Mouse (Mus musculus) testis, adult 2 months (tissue): ENCODE measurements around the gene Sox15. TPM values are rescaled to one million over a fixed set of nuclear protein-coding genes. Genes with fewer than 3 reads are reported as not detected.

Experiments
- H3K27ac ChIP-seq: fragments of 200-500 bp; 2 replicates; pipeline ENCODE4 v1.5.1; 2012; ENCODE audit warnings: low read depth, low read length; ENCODE audit not compliant: control insufficient read depth, insufficient read depth
- H3K27me3 ChIP-seq: fragments of 200-500 bp; 2 replicates; pipeline ENCODE4 v1.6.1; 2012; ENCODE audit warnings: mild to moderate bottlenecking, low read length, moderate library complexity; ENCODE audit not compliant: control insufficient read depth, insufficient read depth
- H3K36me3 ChIP-seq: fragments of 200-500 bp; 2 replicates; pipeline ENCODE4 v1.6.1; 2012; ENCODE audit warnings: mild to moderate bottlenecking, low read length; ENCODE audit not compliant: control insufficient read depth, insufficient read depth
- H3K4me1 ChIP-seq: fragments of 200-500 bp; 2 replicates; pipeline ENCODE4 v1.6.1; 2012; ENCODE audit warnings: low read length; ENCODE audit not compliant: control insufficient read depth, insufficient read depth
- H3K4me3 ChIP-seq: fragments of 200-500 bp; 2 replicates; pipeline ENCODE4 v1.5.1; 2012; ENCODE audit warnings: low read depth, mild to moderate bottlenecking, low read length, moderate library complexity, mixed read lengths; ENCODE audit not compliant: control insufficient read depth
- CTCF ChIP-seq: fragments of 200-500 bp; IDR thresholded peaks from 2 replicates; pipeline ENCODE4 v1.5.1; 2012; ENCODE audit warnings: low read depth, mild to moderate bottlenecking, inconsistent platforms, low read length, moderate library complexity; ENCODE audit not compliant: control insufficient read depth, insufficient read depth, insufficient replicate concordance
- POLR2A ChIP-seq: fragments of 200-500 bp; IDR thresholded peaks from 2 replicates; pipeline ENCODE4 v1.6.1; 2012; ENCODE audit warnings: low read depth, mild to moderate bottlenecking, inconsistent platforms, low read length, moderate library complexity; ENCODE audit not compliant: control insufficient read depth
- polyA plus RNA-seq: library from polyadenylated mRNA; depleted of rRNA; stranded (reverse); fragments of >200 nt; gene quantifications from 2 replicates; pipeline ENCODE4 v1.2.3, GENCODE M21; 2012

Sox15 gene
- polyA plus RNA-seq, 1 experiment = 0.25 TPM

DNA sequence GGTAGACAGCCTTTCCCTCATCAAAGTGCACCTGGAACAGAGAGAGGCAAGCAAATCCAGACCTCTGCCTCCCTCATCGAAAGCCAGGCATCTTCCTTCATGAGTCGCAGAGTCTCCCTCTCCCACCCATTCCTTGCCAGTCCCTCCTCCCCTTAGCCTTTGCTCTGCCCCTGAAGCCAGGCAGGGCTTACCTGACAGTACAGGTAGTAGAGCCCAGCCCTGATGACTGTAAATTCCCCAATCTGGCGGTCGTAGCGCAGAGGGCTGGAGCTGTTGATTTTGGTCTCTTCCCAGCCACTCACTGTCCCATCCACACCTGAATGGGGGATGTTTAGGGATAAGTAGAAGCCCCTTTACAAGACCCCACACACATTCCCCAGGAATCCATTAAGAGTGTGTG is 31.9 kb downstream of the Sox15 start:
- Histone ChIP-seq H3K4me3 (no peak overlapping the region), H3K4me1 (peaks cover 9% of the 10 kb centered on the region), H3K36me3 (no peaks in the 10 kb centered on the region), H3K27ac (no peak overlapping the region), H3K27me3 (no peaks in the 10 kb centered on the region)
- TF ChIP-seq CTCF = no peak
- TF ChIP-seq POLR2A = no peak

GRCm38 (mm10) chr11:69689891-69690290 is 34.8 kb downstream of the Sox15 start:
- H3K27ac ChIP-seq = no peak overlapping the region
- no peaks in the 10 kb centered on the region for H3K36me3 ChIP-seq
- no peaks in the 10 kb centered on the region for H3K27me3 ChIP-seq
- peaks cover 2% of the 10 kb centered on the region for H3K4me1 ChIP-seq
- TF ChIP-seq POLR2A (no peak), CTCF (no peak)
- no peak overlapping the region for H3K4me3 ChIP-seq

GRCm38 (mm10) chr11:69692196-69692811 is 37.2 kb downstream of the Sox15 start:
- Histone ChIP-seq H3K27ac (no peak overlapping the region), H3K4me1 (peaks cover 7% of the 10 kb centered on the region), H3K36me3 (no peaks in the 10 kb centered on the region), H3K4me3 (no peak overlapping the region), H3K27me3 (no peaks in the 10 kb centered on the region)
- TF ChIP-seq POLR2A (no peak), CTCF (no peak)

DNA sequence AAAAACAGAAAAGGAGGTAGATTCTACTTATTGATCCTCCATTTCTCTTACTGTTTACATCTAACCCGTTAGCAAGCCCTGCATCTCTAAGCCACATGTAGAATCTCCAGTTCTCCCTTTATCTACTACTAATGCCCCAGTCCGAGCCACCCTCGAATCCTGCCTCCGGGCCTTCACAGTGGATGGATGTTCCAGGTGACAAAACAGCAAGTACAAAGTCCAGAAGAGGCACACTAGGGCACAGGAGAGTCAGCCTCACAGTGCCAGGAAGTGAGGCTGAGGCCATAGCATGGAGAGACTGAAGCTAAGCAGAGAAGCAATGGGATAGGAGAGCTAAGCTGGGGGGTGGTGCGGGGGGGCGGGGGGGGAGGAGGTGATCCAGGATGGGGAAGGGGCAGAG is 37.7 kb downstream of the Sox15 start:
- Histone ChIP-seq H3K27ac (no peak overlapping the region), H3K27me3 (no peaks in the 10 kb centered on the region), H3K4me3 (no peak overlapping the region), H3K4me1 (peaks cover 7% of the 10 kb centered on the region), H3K36me3 (no peaks in the 10 kb centered on the region)
- no peak for TF ChIP-seq POLR2A
- TF ChIP-seq CTCF = no peak

DNA sequence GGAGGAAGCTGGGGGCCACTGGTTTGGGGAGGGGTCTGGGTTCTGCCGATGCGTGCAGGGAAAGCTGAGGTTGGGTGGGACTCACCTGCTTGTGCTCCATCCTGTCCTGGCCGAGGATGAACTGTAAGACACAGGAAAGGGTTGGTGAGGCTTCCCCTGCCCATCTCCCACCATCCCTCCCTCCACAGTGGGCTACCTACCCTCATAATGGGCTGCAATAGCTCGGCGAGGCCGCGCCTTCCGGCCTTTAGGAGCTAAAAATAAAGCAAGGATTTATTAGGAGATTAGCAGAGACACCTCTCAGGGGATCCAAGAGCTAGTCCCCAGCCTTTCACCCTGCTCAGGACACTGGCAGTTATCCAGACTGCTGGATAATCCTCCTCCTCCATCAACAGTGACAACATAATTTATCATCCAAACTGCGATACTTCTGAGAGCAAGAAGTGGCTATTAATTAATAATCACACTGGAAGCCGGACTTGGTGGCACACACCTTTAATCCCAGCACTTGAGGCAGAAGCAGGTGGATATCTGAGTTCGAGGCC is 38.4 kb downstream of the Sox15 start:
- peaks cover 7% of the 10 kb centered on the region for H3K4me1 ChIP-seq
- H3K36me3 ChIP-seq = no peaks in the 10 kb centered on the region
- TF ChIP-seq POLR2A (no peak), CTCF (no peak)
- no peaks in the 10 kb centered on the region for H3K27me3 ChIP-seq
- no peak overlapping the region for H3K27ac ChIP-seq
- no peak overlapping the region for H3K4me3 ChIP-seq

GRCm38 (mm10) chr11:69695046-69695360 is 39.9 kb downstream of the Sox15 start:
- no peaks in the 10 kb centered on the region for H3K27me3 ChIP-seq
- peak overlapping the region; percentile 76 for H3K4me3 ChIP-seq
- peaks cover 7% of the 10 kb centered on the region for H3K4me1 ChIP-seq
- no peak overlapping the region for H3K27ac ChIP-seq
- TF ChIP-seq POLR2A (no peak), CTCF (no peak)
- no peaks in the 10 kb centered on the region for H3K36me3 ChIP-seq

DNA sequence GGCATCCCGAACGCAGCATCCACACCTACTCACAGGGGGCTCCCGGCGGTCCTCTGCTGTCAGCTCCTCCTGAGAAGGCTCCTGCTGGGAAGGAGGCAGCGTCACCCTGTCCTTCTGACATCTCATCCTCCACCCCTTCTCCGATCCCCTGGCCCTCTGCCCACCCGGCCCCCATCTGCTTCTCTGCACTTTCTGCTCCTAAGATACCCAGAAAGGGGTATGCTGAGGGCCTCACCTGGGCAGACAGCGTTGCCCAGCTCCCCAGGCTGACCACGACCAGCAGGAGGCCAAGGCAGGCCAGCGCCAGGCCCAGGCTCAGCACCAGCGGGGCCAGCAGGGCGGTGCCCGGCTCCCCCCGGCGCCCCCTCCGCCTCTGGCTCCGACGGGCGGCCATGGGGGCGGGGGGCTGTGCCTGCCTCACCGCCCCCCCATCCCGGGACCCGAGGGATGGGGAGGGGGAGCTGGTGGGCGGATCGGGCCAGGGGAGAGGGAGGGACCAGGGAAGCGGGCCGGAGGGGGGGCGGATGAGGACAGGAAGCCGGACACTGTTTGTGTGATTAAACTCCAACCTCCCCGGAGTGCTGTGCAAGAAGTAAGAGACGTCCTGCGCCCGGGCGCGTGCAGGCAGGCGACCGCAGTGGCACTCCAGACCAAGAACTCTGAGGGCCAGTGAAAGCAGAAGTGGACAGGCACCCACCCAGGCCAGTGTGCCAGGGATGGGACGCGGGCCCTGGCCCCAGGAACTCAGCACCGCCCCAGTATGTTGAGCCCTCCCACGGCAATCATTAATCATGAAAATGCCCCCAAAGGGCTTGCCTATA is 40.5 kb downstream of the Sox15 start, which contains the start of the genes Tnfsf12 and Tnfsfm13:
Gene Tnfsf12, minus strand, starts transcription at position 489 of the 821 bp plus-strand sequence.
Gene Tnfsfm13, minus strand, starts transcription at position 738 of the 821 bp plus-strand sequence.
- H3K27me3 ChIP-seq = no peaks in the 10 kb centered on the region
- H3K4me1 ChIP-seq = peaks cover 7% of the 10 kb centered on the region
- peak within 1 kb of the TSS; percentile 76 for H3K4me3 ChIP-seq
- TF ChIP-seq CTCF (no peak), POLR2A (peak; percentile 26; the same call in 1 of the 2 replicates)
- peak within 1 kb of the TSS; percentile 76 for H3K27ac ChIP-seq
- H3K36me3 ChIP-seq = no peaks in the 10 kb centered on the region
